Mouse (Mus musculus) urinary bladder, adult 2 months (tissue): ENCODE data around the gene AU021092. TPM values are rescaled to one million over a fixed set of nuclear protein-coding genes. Genes with fewer than 3 reads are reported as not detected.

ENCODE experiments used
- DNase-seq: peaks from one replicate; pipeline ENCODE4 v3.0.0; 2022; ENCODE audit warnings: low spot score
- polyA plus RNA-seq: library from polyadenylated mRNA; depleted of rRNA; stranded (reverse); fragments of >200 nt; gene quantifications from 2 replicates; pipeline ENCODE4 v1.2.3, GENCODE M21; 2012; rRNA removed

Gene AU021092
- polyA plus RNA-seq, 1 experiment = 10.5 TPM

GRCm38 (mm10) chr16:5214126-5214525 lies 8.0 kb downstream of the AU021092 start:
- no peak for DNase-seq

GRCm38 (mm10) chr16:5212150-5212549 lies 9.9 kb downstream of the AU021092 start:
- DNase-seq = no peak

- no peak for DNase-seq
These were observed 11.7 kb downstream of the AU021092 start for GRCm38 (mm10) chr16:5210365-5210764.

GRCm38 (mm10) chr16:5206051-5206450 lies 16.0 kb downstream of the AU021092 start:
- no peak for DNase-seq

- DNase-seq = no peak
These were observed 16.6 kb downstream of the AU021092 start for GRCm38 (mm10) chr16:5205431-5205970.

- peak; percentile 70 for DNase-seq
These were observed 18.2 kb downstream of the AU021092 start, which contains the start of gene Nagpa for GRCm38 (mm10) chr16:5203668-5204433. Gene Nagpa, minus strand, starts transcription at chr16:5204012.

- no peak for DNase-seq
These were observed 18.9 kb downstream of the AU021092 start for GRCm38 (mm10) chr16:5203200-5203599.

- no peak for DNase-seq
These were observed 19.4 kb downstream of the AU021092 start for GRCm38 (mm10) chr16:5202681-5203080.

- DNase-seq = no peak
These were observed 27.0 kb downstream of the AU021092 start for GRCm38 (mm10) chr16:5195080-5195479.

- no peak for DNase-seq
These were observed 35.9 kb downstream of the AU021092 start for GRCm38 (mm10) chr16:5186234-5186633.

- no peak for DNase-seq
These were observed 36.4 kb downstream of the AU021092 start for GRCm38 (mm10) chr16:5185691-5186090.

- no peak for DNase-seq
These were observed 37.1 kb downstream of the AU021092 start for GRCm38 (mm10) chr16:5184956-5185355.

- no peak for DNase-seq
These were observed 38.0 kb downstream of the AU021092 start for GRCm38 (mm10) chr16:5184101-5184500.

GRCm38 (mm10) chr16:5183310-5183975 lies 38.7 kb downstream of the AU021092 start:
- DNase-seq = no peak

- DNase-seq = no peak
These were observed 49.5 kb downstream of the AU021092 start for GRCm38 (mm10) chr16:5172636-5173035.

GRCm38 (mm10) chr16:5168829-5169228 lies 53.3 kb downstream of the AU021092 start:
- DNase-seq = no peak

GRCm38 (mm10) chr16:5168038-5168437 lies 54.1 kb downstream of the AU021092 start:
- DNase-seq = no peak

- no peak for DNase-seq
These were observed 57.8 kb downstream of the AU021092 start for GRCm38 (mm10) chr16:5164327-5164726.

Other genes with a start within 250 kb of the AU021092 start
- gene Sept12, start 224.4 kb downstream of the AU021092 start, polyA plus RNA-seq = 0.19 and 0.21 TPM in 2 replicates
- 72.4 and 92.6 TPM in 2 replicates for gene Smim22, start 215.0 kb downstream of the AU021092 start, polyA plus RNA-seq
- gene Rogdi, start 208.7 kb downstream of the AU021092 start, polyA plus RNA-seq = 59.9 and 64.7 TPM in 2 replicates
- gene Glyr1, start 172.4 kb downstream of the AU021092 start, polyA plus RNA-seq = 79.8 and 84.7 TPM in 2 replicates
- 32.5 and 33.1 TPM in 2 replicates for gene Ubn1, start 172.2 kb downstream of the AU021092 start, polyA plus RNA-seq
- gene Ppl, start 89.9 kb downstream of the AU021092 start, polyA plus RNA-seq = 22.7 and 33.1 TPM in 2 replicates
- gene Sec14l5, start 75.2 kb downstream of the AU021092 start, polyA plus RNA-seq = 0.13 and 0.18 TPM in 2 replicates
- gene Nagpa, start 18.3 kb downstream of the AU021092 start, polyA plus RNA-seq = 32.7 and 37.1 TPM in 2 replicates
- 46.0 and 52.5 TPM in 2 replicates for gene Alg1, start 11.3 kb upstream of the AU021092 start, polyA plus RNA-seq
- gene Eef2kmt, start 33.7 kb upstream of the AU021092 start, polyA plus RNA-seq = 34.0 and 41.0 TPM in 2 replicates